Mouse (Mus musculus): ENCODE results near the gene Zfp384. TPM values are rescaled to one million over a fixed set of nuclear protein-coding genes. Genes with fewer than 3 reads are reported as not detected.
A peak's percentile ranks its signal among the peaks of the same experiment; 100 is the strongest.

Gene Zfp384
- polyA plus RNA-seq, 1 experiment from 2014 or later = 7.2 TPM

DNA sequence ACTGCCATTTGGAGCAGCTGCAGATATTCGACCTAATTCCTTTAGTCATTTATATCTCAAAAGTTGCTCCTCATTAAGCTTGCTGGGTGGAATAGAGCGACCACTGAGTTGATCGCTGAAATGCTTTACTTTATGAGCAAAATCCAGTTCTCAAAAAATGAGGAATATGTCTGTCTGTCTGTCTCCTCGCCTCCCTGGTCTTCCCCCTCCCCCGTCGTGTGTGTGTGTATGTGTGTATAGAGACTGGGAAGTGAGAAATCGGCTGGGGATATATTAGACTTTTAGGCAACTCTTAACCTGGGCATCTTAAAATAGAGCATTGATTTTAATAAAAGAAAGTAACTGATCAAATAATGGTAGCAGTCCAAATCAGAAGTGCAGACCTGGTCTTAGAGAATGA is 31.3 kb downstream of the Zfp384 start:
- no peaks in the 10 kb centered on the region for H3K27me3 ChIP-seq (ENCODE audit: control insufficient read depth, insufficient read depth, low read length)
- peak overlapping the region; percentile 71 to 80 for H3K27ac ChIP-seq (replicated peaks in 1 of 2; ENCODE audit: control insufficient read depth in 1 of 2, insufficient read depth in 1 of 2, low read depth in 2 of 2, low read length in 2 of 2)
- ATAC-seq (ENCODE audit: insufficient number of reproducible peaks, insufficient read depth, low FRiP score, low read depth) = no peak
- no peaks in the 10 kb centered on the region for H3K9me3 ChIP-seq (ENCODE audit: control insufficient read depth, low read length)
- H3K4me2 ChIP-seq (ENCODE audit: low read length) = peak overlapping the region; percentile 76
- peaks cover 5% of the 10 kb centered on the region in 2 experiments; a peak in 3 of 4 replicates for H3K4me1 ChIP-seq (ENCODE audit: control insufficient read depth in 2 of 2, insufficient read depth in 2 of 2, low read length in 2 of 2)
- peak overlapping the region; percentile 74 for H3K9ac ChIP-seq (ENCODE audit: low read length)
- 20% methylated on average over 7 of the region's 7 CpGs for WGBS
- peak overlapping the region; percentile 57 to 98 for H3K4me3 ChIP-seq (ENCODE audit: control insufficient read depth in 1 of 2, insufficient read depth in 1 of 2, low read depth in 1 of 2, low read length in 2 of 2)
- H3K36me3 ChIP-seq (ENCODE audit: control insufficient read depth, insufficient read depth, low read length) = peaks cover 46% of the 10 kb centered on the region

DNA sequence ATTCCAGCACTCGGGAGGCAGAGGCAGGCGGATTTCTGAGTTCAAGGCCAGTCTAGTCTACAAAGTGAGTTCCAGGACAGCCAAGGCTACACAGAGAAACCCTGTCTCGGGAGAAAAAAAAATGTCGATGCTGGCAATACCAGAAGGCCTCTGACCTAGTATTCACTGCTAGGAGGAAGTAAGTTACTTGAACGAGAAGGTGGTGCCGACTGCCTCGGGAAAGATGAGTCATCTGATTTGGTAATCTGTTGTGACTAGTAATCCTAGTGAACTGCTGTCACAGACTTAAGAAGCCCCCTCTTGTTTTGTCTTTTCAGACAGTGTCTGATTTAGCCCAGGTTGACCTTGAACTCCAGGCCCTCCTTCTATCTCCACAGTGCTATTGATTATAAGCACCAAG is 32.1 kb downstream of the Zfp384 start:
- ATAC-seq (ENCODE audit: insufficient number of reproducible peaks, insufficient read depth, low FRiP score, low read depth) = no peak
- 82% methylated on average over 7 of the region's 7 CpGs for whole genome bisulfite sequencing
- no peaks in the 10 kb centered on the region for H3K27me3 ChIP-seq (ENCODE audit: control insufficient read depth, insufficient read depth, low read length)
- no peaks in the 10 kb centered on the region for H3K9me3 ChIP-seq (ENCODE audit: control insufficient read depth, low read length)
- H3K36me3 ChIP-seq (ENCODE audit: control insufficient read depth, insufficient read depth, low read length) = peaks cover 45% of the 10 kb centered on the region
- H3K27ac ChIP-seq (replicated peaks in 1 of 2; ENCODE audit: control insufficient read depth in 1 of 2, insufficient read depth in 1 of 2, low read depth in 2 of 2, low read length in 2 of 2) = no peak overlapping the region
- no peak overlapping the region for H3K4me3 ChIP-seq (ENCODE audit: control insufficient read depth in 1 of 2, insufficient read depth in 1 of 2, low read depth in 1 of 2, low read length in 2 of 2)
- no peak overlapping the region for H3K9ac ChIP-seq (ENCODE audit: low read length)
- H3K4me2 ChIP-seq (ENCODE audit: low read length) = no peak overlapping the region
- peaks cover 5% of the 10 kb centered on the region in 2 experiments; a peak in 3 of 4 replicates for H3K4me1 ChIP-seq (ENCODE audit: control insufficient read depth in 2 of 2, insufficient read depth in 2 of 2, low read length in 2 of 2)

- Histone ChIP-seq H3K36me3 (ENCODE audit: control insufficient read depth, insufficient read depth, low read length) (peaks cover 42% of the 10 kb centered on the region), H3K4me2 (ENCODE audit: low read length) (no peak overlapping the region), H3K9ac (ENCODE audit: low read length) (no peak overlapping the region), H3K4me3 (ENCODE audit: control insufficient read depth in 1 of 2, insufficient read depth in 1 of 2, low read depth in 1 of 2, low read length in 2 of 2) (no peak overlapping the region), H3K27ac (replicated peaks in 1 of 2; ENCODE audit: control insufficient read depth in 1 of 2, insufficient read depth in 1 of 2, low read depth in 2 of 2, low read length in 2 of 2) (no peak overlapping the region), H3K4me1 (ENCODE audit: control insufficient read depth in 2 of 2, insufficient read depth in 2 of 2, low read length in 2 of 2) (peaks cover 5% of the 10 kb centered on the region in 2 experiments; a peak in 3 of 4 replicates), H3K9me3 (ENCODE audit: control insufficient read depth, low read length) (no peaks in the 10 kb centered on the region), H3K27me3 (ENCODE audit: control insufficient read depth, insufficient read depth, low read length) (no peaks in the 10 kb centered on the region)
- 72% methylated on average over 7 of the region's 7 CpGs for WGBS
- ATAC-seq (ENCODE audit: insufficient number of reproducible peaks, insufficient read depth, low FRiP score, low read depth) = no peak
Measured at GRCm38 (mm10) chr6:125042081-125042480, 33.1 kb downstream of the Zfp384 start.

GRCm38 (mm10) chr6:125046691-125047090 is 37.7 kb downstream of the Zfp384 start:
- no peak overlapping the region for H3K27ac ChIP-seq (replicated peaks in 1 of 2; ENCODE audit: control insufficient read depth in 1 of 2, insufficient read depth in 1 of 2, low read depth in 2 of 2, low read length in 2 of 2)
- no peak overlapping the region for H3K9ac ChIP-seq (ENCODE audit: low read length)
- WGBS = 36% methylated on average over 5 of the region's 5 CpGs
- no peaks in the 10 kb centered on the region for H3K9me3 ChIP-seq (ENCODE audit: control insufficient read depth, low read length)
- no peaks in the 10 kb centered on the region for H3K27me3 ChIP-seq (ENCODE audit: control insufficient read depth, insufficient read depth, low read length)
- H3K4me1 ChIP-seq (ENCODE audit: control insufficient read depth in 2 of 2, insufficient read depth in 2 of 2, low read length in 2 of 2) = no peaks in the 10 kb centered on the region
- peaks cover 80% of the 10 kb centered on the region for H3K36me3 ChIP-seq (ENCODE audit: control insufficient read depth, insufficient read depth, low read length)
- no peak for ATAC-seq (ENCODE audit: insufficient number of reproducible peaks, insufficient read depth, low FRiP score, low read depth)
- H3K4me2 ChIP-seq (ENCODE audit: low read length) = no peak overlapping the region
- no peak overlapping the region for H3K4me3 ChIP-seq (ENCODE audit: control insufficient read depth in 1 of 2, insufficient read depth in 1 of 2, low read depth in 1 of 2, low read length in 2 of 2)

DNA sequence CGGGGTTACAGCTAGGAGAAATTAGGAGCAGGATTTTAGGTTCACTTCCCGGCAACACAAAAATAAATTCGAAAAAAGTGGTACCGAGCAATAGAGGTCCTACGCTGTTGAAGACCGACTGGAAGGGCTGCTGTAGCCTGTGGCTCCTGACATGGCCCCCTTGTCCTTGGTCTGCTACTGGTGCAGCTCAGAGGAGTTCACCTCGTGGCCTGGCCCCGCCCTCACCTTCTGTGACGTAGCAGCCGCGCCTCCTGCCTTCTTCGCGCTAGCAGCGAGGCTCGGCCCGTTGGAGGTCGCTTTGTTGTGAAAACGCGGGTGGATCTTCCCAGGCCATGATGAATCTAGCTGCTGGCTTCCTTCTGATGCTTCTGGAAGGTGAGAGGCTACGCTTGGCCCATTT is 40.7 kb downstream of the Zfp384 start, which contains the start of gene Acrbp:
Gene Acrbp (plus strand): TSS at position 12 of the 400 bp plus-strand sequence.
- Histone ChIP-seq H3K9ac (ENCODE audit: low read length) (no peak within 1 kb of the TSS), H3K27ac (replicated peaks in 1 of 2; ENCODE audit: control insufficient read depth in 1 of 2, insufficient read depth in 1 of 2, low read depth in 2 of 2, low read length in 2 of 2) (no peak within 1 kb of the TSS), H3K4me2 (ENCODE audit: low read length) (no peak within 1 kb of the TSS), H3K4me3 (ENCODE audit: control insufficient read depth in 1 of 2, insufficient read depth in 1 of 2, low read depth in 1 of 2, low read length in 2 of 2) (no peak within 1 kb of the TSS), H3K36me3 (ENCODE audit: control insufficient read depth, insufficient read depth, low read length) (peaks cover 92% of the 10 kb centered on the region), H3K27me3 (ENCODE audit: control insufficient read depth, insufficient read depth, low read length) (no peaks in the 10 kb centered on the region), H3K4me1 (ENCODE audit: control insufficient read depth in 2 of 2, insufficient read depth in 2 of 2, low read length in 2 of 2) (no peaks in the 10 kb centered on the region), H3K9me3 (ENCODE audit: control insufficient read depth, low read length) (no peaks in the 10 kb centered on the region)
- 47% methylated on average over 20 of the region's 20 CpGs for WGBS
- ATAC-seq (ENCODE audit: insufficient number of reproducible peaks, insufficient read depth, low FRiP score, low read depth) = no peak

- no peak for ATAC-seq (ENCODE audit: insufficient number of reproducible peaks, insufficient read depth, low FRiP score, low read depth)
- Histone ChIP-seq H3K4me2 (ENCODE audit: low read length) (no peak overlapping the region), H3K9me3 (ENCODE audit: control insufficient read depth, low read length) (no peaks in the 10 kb centered on the region), H3K27ac (replicated peaks in 1 of 2; ENCODE audit: control insufficient read depth in 1 of 2, insufficient read depth in 1 of 2, low read depth in 2 of 2, low read length in 2 of 2) (no peak overlapping the region), H3K4me3 (ENCODE audit: control insufficient read depth in 1 of 2, insufficient read depth in 1 of 2, low read depth in 1 of 2, low read length in 2 of 2) (no peak overlapping the region), H3K9ac (ENCODE audit: low read length) (no peak overlapping the region), H3K36me3 (ENCODE audit: control insufficient read depth, insufficient read depth, low read length) (peaks cover 80% of the 10 kb centered on the region), H3K4me1 (ENCODE audit: control insufficient read depth in 2 of 2, insufficient read depth in 2 of 2, low read length in 2 of 2) (no peaks in the 10 kb centered on the region), H3K27me3 (ENCODE audit: control insufficient read depth, insufficient read depth, low read length) (no peaks in the 10 kb centered on the region)
- 65% methylated on average over 5 of the region's 5 CpGs for WGBS
Measured at GRCm38 (mm10) chr6:125051237-125051636, 42.3 kb downstream of the Zfp384 start.

DNA sequence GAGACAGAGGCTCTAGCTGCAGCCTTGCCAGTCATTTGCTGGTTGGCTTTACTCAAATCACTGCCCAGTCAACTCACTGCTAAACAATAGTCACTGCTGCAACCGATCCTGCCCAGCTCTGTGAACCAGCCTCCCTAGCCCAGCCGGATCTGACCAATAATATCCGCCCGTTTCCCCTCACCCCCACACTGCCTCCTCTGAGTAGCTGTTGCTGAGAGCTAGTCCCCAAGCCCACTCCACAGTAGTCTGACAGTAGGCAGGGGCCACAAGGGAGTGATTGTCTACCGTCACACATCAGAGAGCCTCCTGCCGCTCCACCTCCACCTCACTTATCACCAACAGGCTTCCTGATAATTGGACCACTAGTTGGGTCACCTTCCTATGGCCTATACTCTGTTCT is 52.5 kb downstream of the Zfp384 start:
- peaks cover 9% of the 10 kb centered on the region; the same call in 1 of the 2 replicates for H3K27me3 ChIP-seq (ENCODE audit: control insufficient read depth, insufficient read depth, low read length)
- no peak overlapping the region for H3K27ac ChIP-seq (replicated peaks in 1 of 2; ENCODE audit: control insufficient read depth in 1 of 2, insufficient read depth in 1 of 2, low read depth in 2 of 2, low read length in 2 of 2)
- WGBS = 21% methylated on average over 6 of the region's 6 CpGs
- no peak for ATAC-seq (ENCODE audit: insufficient number of reproducible peaks, insufficient read depth, low FRiP score, low read depth)
- H3K4me2 ChIP-seq (ENCODE audit: low read length) = 0 out of 2 replicates have a peak overlapping the region, but pooled peaks have one; percentile 4
- H3K4me3 ChIP-seq (ENCODE audit: control insufficient read depth in 1 of 2, insufficient read depth in 1 of 2, low read depth in 1 of 2, low read length in 2 of 2) = no peak overlapping the region
- 0 out of 2 replicates have a peak overlapping the region, but pooled peaks have one; percentile 16 for H3K9ac ChIP-seq (ENCODE audit: low read length)
- H3K36me3 ChIP-seq (ENCODE audit: control insufficient read depth, insufficient read depth, low read length) = no peaks in the 10 kb centered on the region
- H3K4me1 ChIP-seq (ENCODE audit: control insufficient read depth in 2 of 2, insufficient read depth in 2 of 2, low read length in 2 of 2) = peaks cover 6 to 12% of the 10 kb centered on the region in 2 experiments; a peak in 3 of 4 replicates
- no peaks in the 10 kb centered on the region for H3K9me3 ChIP-seq (ENCODE audit: control insufficient read depth, low read length)

DNA sequence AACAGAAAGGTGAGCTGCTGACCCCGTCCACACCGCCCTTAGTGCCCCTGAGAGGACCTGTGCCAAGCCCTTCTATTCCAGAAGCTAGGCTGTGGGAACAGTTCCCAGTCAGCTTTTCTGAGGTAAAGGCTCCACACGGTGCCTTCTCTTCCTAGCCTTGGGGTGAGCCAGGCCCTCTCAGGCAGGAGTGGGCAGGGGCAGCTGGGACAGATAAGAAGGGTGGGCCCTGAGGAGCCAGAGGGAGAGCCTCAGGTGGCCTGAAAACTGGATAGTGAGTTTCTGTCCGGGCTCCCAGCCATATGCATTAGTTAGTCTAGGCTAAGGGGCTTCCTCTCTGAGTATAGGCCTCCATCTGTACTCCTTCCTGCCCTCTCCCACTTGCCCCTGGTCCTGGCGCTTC is 53.6 kb downstream of the Zfp384 start:
- Histone ChIP-seq H3K4me3 (ENCODE audit: control insufficient read depth in 1 of 2, insufficient read depth in 1 of 2, low read depth in 1 of 2, low read length in 2 of 2) (no peak overlapping the region), H3K9me3 (ENCODE audit: control insufficient read depth, low read length) (no peaks in the 10 kb centered on the region), H3K27me3 (ENCODE audit: control insufficient read depth, insufficient read depth, low read length) (peaks cover 9% of the 10 kb centered on the region; the same call in 1 of the 2 replicates), H3K9ac (ENCODE audit: low read length) (no peak overlapping the region), H3K36me3 (ENCODE audit: control insufficient read depth, insufficient read depth, low read length) (no peaks in the 10 kb centered on the region), H3K4me2 (ENCODE audit: low read length) (no peak overlapping the region), H3K27ac (replicated peaks in 1 of 2; ENCODE audit: control insufficient read depth in 1 of 2, insufficient read depth in 1 of 2, low read depth in 2 of 2, low read length in 2 of 2) (no peak overlapping the region), H3K4me1 (ENCODE audit: control insufficient read depth in 2 of 2, insufficient read depth in 2 of 2, low read length in 2 of 2) (peaks cover 6 to 12% of the 10 kb centered on the region in 2 experiments; a peak in 3 of 4 replicates)
- ATAC-seq (ENCODE audit: insufficient number of reproducible peaks, insufficient read depth, low FRiP score, low read depth) = no peak
- 79% methylated on average over 5 of the region's 5 CpGs for WGBS

All from heart, embryonic 14.5 days (tissue).